Mouse (Mus musculus): Measurements from ENCODE around the gene Map1lc3a. TPM values are rescaled to one million over a fixed set of nuclear protein-coding genes. Genes with fewer than 3 reads are reported as not detected.

The Map1lc3a gene
- polyA plus RNA-seq, 1 experiment from 2014 or later, result 116 TPM

GRCm38 (mm10) chr2:155248718-155249117 is 27.4 kb upstream of the Map1lc3a start:
- Histone ChIP-seq H3K4me3 (ENCODE audit: low read depth, low read length) (no peak overlapping the region), H3K9ac (ENCODE audit: low read length) (no peak overlapping the region), H3K36me3 (ENCODE audit: control insufficient read depth, insufficient read depth, low read length) (peaks cover 30% of the 10 kb centered on the region), H3K9me3 (ENCODE audit: control insufficient read depth, low read length) (no peaks in the 10 kb centered on the region), H3K27ac (replicated peaks; ENCODE audit: low read depth, low read length) (no peak overlapping the region), H3K4me1 (ENCODE audit: control insufficient read depth, insufficient read depth, low read length) (no peaks in the 10 kb centered on the region), H3K27me3 (ENCODE audit: control insufficient read depth, insufficient read depth, low read length) (no peaks in the 10 kb centered on the region), H3K4me2 (ENCODE audit: low read depth, severe bottlenecking) (no peak overlapping the region)
- DNase-seq (ENCODE audit: low spot score) (no peak), ATAC-seq (ENCODE audit: insufficient number of reproducible peaks, low FRiP score, low TSS enrichment, low read depth) (no peak)
- 66% methylated on average over 2 of the region's 2 CpGs for WGBS

- no peak overlapping the region for H3K4me2 ChIP-seq (ENCODE audit: low read depth, severe bottlenecking)
- no peak overlapping the region for H3K4me3 ChIP-seq (ENCODE audit: low read depth, low read length)
- peaks cover 29% of the 10 kb centered on the region for H3K36me3 ChIP-seq (ENCODE audit: control insufficient read depth, insufficient read depth, low read length)
- H3K27ac ChIP-seq (replicated peaks; ENCODE audit: low read depth, low read length), result no peak overlapping the region
- H3K4me1 ChIP-seq (ENCODE audit: control insufficient read depth, insufficient read depth, low read length), result no peaks in the 10 kb centered on the region
- no peaks in the 10 kb centered on the region for H3K9me3 ChIP-seq (ENCODE audit: control insufficient read depth, low read length)
- ATAC-seq (ENCODE audit: insufficient number of reproducible peaks, low FRiP score, low TSS enrichment, low read depth) (no peak), DNase-seq (ENCODE audit: low spot score) (no peak)
- WGBS, result 95% methylated on average over 5 of the region's 5 CpGs
- H3K9ac ChIP-seq (ENCODE audit: low read length), result no peak overlapping the region
- H3K27me3 ChIP-seq (ENCODE audit: control insufficient read depth, insufficient read depth, low read length), result no peaks in the 10 kb centered on the region
Observed at GRCm38 (mm10) chr2:155249588-155249987, 26.5 kb upstream of the Map1lc3a start.

GRCm38 (mm10) chr2:155265526-155265925 is 10.6 kb upstream of the Map1lc3a start:
- Histone ChIP-seq H3K27me3 (ENCODE audit: control insufficient read depth, insufficient read depth, low read length) (no peaks in the 10 kb centered on the region), H3K4me3 (ENCODE audit: low read depth, low read length) (no peak overlapping the region), H3K9ac (ENCODE audit: low read length) (no peak overlapping the region), H3K27ac (replicated peaks; ENCODE audit: low read depth, low read length) (no peak overlapping the region), H3K9me3 (ENCODE audit: control insufficient read depth, low read length) (no peaks in the 10 kb centered on the region), H3K4me1 (ENCODE audit: control insufficient read depth, insufficient read depth, low read length) (no peaks in the 10 kb centered on the region), H3K4me2 (ENCODE audit: low read depth, severe bottlenecking) (no peak overlapping the region), H3K36me3 (ENCODE audit: control insufficient read depth, insufficient read depth, low read length) (no peaks in the 10 kb centered on the region)
- no peak for ATAC-seq (ENCODE audit: insufficient number of reproducible peaks, low FRiP score, low TSS enrichment, low read depth)
- WGBS, result 85% methylated on average over 6 of the region's 6 CpGs
- no peak for DNase-seq (ENCODE audit: low spot score)

GRCm38 (mm10) chr2:155266896-155267295 is 9.2 kb upstream of the Map1lc3a start:
- 81% methylated on average over 5 of the region's 5 CpGs for WGBS
- ATAC-seq (ENCODE audit: insufficient number of reproducible peaks, low FRiP score, low TSS enrichment, low read depth) (no peak), DNase-seq (ENCODE audit: low spot score) (no peak)
- Histone ChIP-seq H3K9ac (ENCODE audit: low read length) (no peak overlapping the region), H3K4me2 (ENCODE audit: low read depth, severe bottlenecking) (no peak overlapping the region), H3K27ac (replicated peaks; ENCODE audit: low read depth, low read length) (no peak overlapping the region), H3K4me3 (ENCODE audit: low read depth, low read length) (no peak overlapping the region), H3K27me3 (ENCODE audit: control insufficient read depth, insufficient read depth, low read length) (no peaks in the 10 kb centered on the region), H3K4me1 (ENCODE audit: control insufficient read depth, insufficient read depth, low read length) (no peaks in the 10 kb centered on the region), H3K9me3 (ENCODE audit: control insufficient read depth, low read length) (no peaks in the 10 kb centered on the region), H3K36me3 (ENCODE audit: control insufficient read depth, insufficient read depth, low read length) (no peaks in the 10 kb centered on the region)

GRCm38 (mm10) chr2:155271957-155272356 is 4.1 kb upstream of the Map1lc3a start:
- H3K9ac ChIP-seq (ENCODE audit: low read length), result no peak overlapping the region
- H3K4me1 ChIP-seq (ENCODE audit: control insufficient read depth, insufficient read depth, low read length), result peaks cover under 1% of the 10 kb centered on the region; the same call in 1 of the 2 replicates
- H3K27ac ChIP-seq (replicated peaks; ENCODE audit: low read depth, low read length), result no peak overlapping the region
- DNase-seq (ENCODE audit: low spot score), result no peak
- no peak overlapping the region for H3K4me3 ChIP-seq (ENCODE audit: low read depth, low read length)
- H3K36me3 ChIP-seq (ENCODE audit: control insufficient read depth, insufficient read depth, low read length), result no peaks in the 10 kb centered on the region
- ATAC-seq (ENCODE audit: insufficient number of reproducible peaks, low FRiP score, low TSS enrichment, low read depth), result no peak
- H3K27me3 ChIP-seq (ENCODE audit: control insufficient read depth, insufficient read depth, low read length), result no peaks in the 10 kb centered on the region
- H3K9me3 ChIP-seq (ENCODE audit: control insufficient read depth, low read length), result no peaks in the 10 kb centered on the region
- no peak overlapping the region for H3K4me2 ChIP-seq (ENCODE audit: low read depth, severe bottlenecking)
- 82% methylated on average over 6 of the region's 6 CpGs for WGBS

GRCm38 (mm10) chr2:155272396-155273170 is 3.5 kb upstream of the Map1lc3a start:
- no peaks in the 10 kb centered on the region for H3K27me3 ChIP-seq (ENCODE audit: control insufficient read depth, insufficient read depth, low read length)
- no peak overlapping the region for H3K4me3 ChIP-seq (ENCODE audit: low read depth, low read length)
- no peak for ATAC-seq (ENCODE audit: insufficient number of reproducible peaks, low FRiP score, low TSS enrichment, low read depth)
- no peak for DNase-seq (ENCODE audit: low spot score)
- no peak overlapping the region for H3K27ac ChIP-seq (replicated peaks; ENCODE audit: low read depth, low read length)
- no peak overlapping the region for H3K9ac ChIP-seq (ENCODE audit: low read length)
- no peak overlapping the region for H3K4me2 ChIP-seq (ENCODE audit: low read depth, severe bottlenecking)
- H3K36me3 ChIP-seq (ENCODE audit: control insufficient read depth, insufficient read depth, low read length), result no peaks in the 10 kb centered on the region
- H3K4me1 ChIP-seq (ENCODE audit: control insufficient read depth, insufficient read depth, low read length), result peaks cover 5% of the 10 kb centered on the region; the same call in 1 of the 2 replicates
- no peaks in the 10 kb centered on the region for H3K9me3 ChIP-seq (ENCODE audit: control insufficient read depth, low read length)
- 71% methylated on average over 10 of the region's 10 CpGs for WGBS

GRCm38 (mm10) chr2:155273603-155274002 is 2.5 kb upstream of the Map1lc3a start:
- ATAC-seq (ENCODE audit: insufficient number of reproducible peaks, low FRiP score, low TSS enrichment, low read depth) (no peak), DNase-seq (ENCODE audit: low spot score) (no peak)
- Histone ChIP-seq H3K4me3 (ENCODE audit: low read depth, low read length) (no peak overlapping the region), H3K4me2 (ENCODE audit: low read depth, severe bottlenecking) (no peak overlapping the region), H3K27me3 (ENCODE audit: control insufficient read depth, insufficient read depth, low read length) (no peaks in the 10 kb centered on the region), H3K4me1 (ENCODE audit: control insufficient read depth, insufficient read depth, low read length) (peaks cover 5% of the 10 kb centered on the region; the same call in 1 of the 2 replicates), H3K9me3 (ENCODE audit: control insufficient read depth, low read length) (no peaks in the 10 kb centered on the region), H3K9ac (ENCODE audit: low read length) (no peak overlapping the region), H3K36me3 (ENCODE audit: control insufficient read depth, insufficient read depth, low read length) (no peaks in the 10 kb centered on the region), H3K27ac (replicated peaks; ENCODE audit: low read depth, low read length) (no peak overlapping the region)
- 88% methylated on average over 8 of the region's 8 CpGs for WGBS

GRCm38 (mm10) chr2:155276621-155277175 is 601 bp downstream of the Map1lc3a start:
- ATAC-seq (ENCODE audit: insufficient number of reproducible peaks, low FRiP score, low TSS enrichment, low read depth) (peak; percentile 76), DNase-seq (ENCODE audit: low spot score) (peak; percentile 66)
- Histone ChIP-seq H3K9me3 (ENCODE audit: control insufficient read depth, low read length) (no peaks in the 10 kb centered on the region), H3K4me1 (ENCODE audit: control insufficient read depth, insufficient read depth, low read length) (peaks cover 5% of the 10 kb centered on the region; the same call in 1 of the 2 replicates), H3K27me3 (ENCODE audit: control insufficient read depth, insufficient read depth, low read length) (no peaks in the 10 kb centered on the region), H3K36me3 (ENCODE audit: control insufficient read depth, insufficient read depth, low read length) (no peaks in the 10 kb centered on the region), H3K27ac (replicated peaks; ENCODE audit: low read depth, low read length) (no peak overlapping the region), H3K4me3 (ENCODE audit: low read depth, low read length) (peak overlapping the region; percentile 86), H3K4me2 (ENCODE audit: low read depth, severe bottlenecking) (peak overlapping the region; percentile 70), H3K9ac (ENCODE audit: low read length) (peak overlapping the region; percentile 87)
- whole genome bisulfite sequencing, result under 1% methylated on average over 47 of the region's 49 CpGs
